Mouse (Mus musculus): Measurements from ENCODE around the gene Cd5l.

DNA sequence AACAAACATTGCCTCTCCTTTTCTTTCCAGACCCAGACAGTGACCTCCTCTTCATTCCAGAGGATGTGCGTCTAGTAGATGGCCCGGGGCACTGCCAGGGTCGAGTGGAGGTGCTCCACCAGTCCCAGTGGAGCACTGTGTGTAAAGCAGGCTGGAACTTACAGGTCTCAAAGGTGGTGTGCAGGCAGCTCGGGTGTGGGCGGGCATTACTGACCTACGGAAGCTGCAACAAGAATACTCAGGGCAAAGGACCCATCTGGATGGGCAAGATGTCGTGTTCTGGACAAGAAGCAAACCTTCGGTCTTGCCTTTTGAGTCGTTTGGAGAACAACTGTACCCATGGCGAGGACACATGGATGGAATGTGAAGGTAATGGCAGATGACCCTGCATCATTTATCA is 9.8 kb downstream of the Cd5l start:
- no peak for TF ChIP-seq POLR2A (IDR thresholded peaks at IDR 0.05; ENCODE audit: insufficient read length, low read depth)
- TF ChIP-seq MYOG (IDR thresholded peaks at IDR 0.05; ENCODE audit: control insufficient read depth in 1 of 3, insufficient read depth in 1 of 3, insufficient read length in 2 of 3, low read depth in 2 of 3): no peak
- TF ChIP-seq TCF3 (IDR thresholded peaks at IDR 0.05; ENCODE audit: insufficient read length, low read depth): no peak
- TF ChIP-seq SRF (IDR thresholded peaks at IDR 0.05; ENCODE audit: control insufficient read depth, insufficient read length, low read depth): no peak
- TF ChIP-seq E2F4 (IDR thresholded peaks at IDR 0.05; ENCODE audit: insufficient read depth): no peak
- no peak for TF ChIP-seq TCF12 (IDR thresholded peaks at IDR 0.05; ENCODE audit: insufficient read depth, poor library complexity, severe bottlenecking)
- no peak for TF ChIP-seq MYOD1 (IDR thresholded peaks at IDR 0.05; ENCODE audit: control insufficient read depth in 1 of 3, insufficient read length in 2 of 3, low read depth in 2 of 3)
- no peak for TF ChIP-seq REST (IDR thresholded peaks at IDR 0.05; ENCODE audit: insufficient read depth, insufficient read length)
- TF ChIP-seq POLR2AphosphoS2 (IDR thresholded peaks at IDR 0.05; ENCODE audit: insufficient read length, low read depth): no peak
- no peak for TF ChIP-seq USF1 (IDR thresholded peaks at IDR 0.05; ENCODE audit: low read depth)
- no peak for TF ChIP-seq MAX (IDR thresholded peaks at IDR 0.05; ENCODE audit: low read depth)

All from myocyte (in vitro differentiated cells).